Mouse (Mus musculus) heart, adult 2 months (tissue): Measurements from ENCODE around the gene Ccdc175.

ENCODE experiments used
- EP300 ChIP-seq: fragments of 200-500 bp; IDR thresholded peaks from 2 replicates; pipeline ENCODE4 v1.6.1; 2011; ENCODE audit warnings: low read depth, low read length, control low read depth; ENCODE audit not compliant: insufficient read depth
- POLR2A ChIP-seq: fragments of 200-500 bp; IDR thresholded peaks from 2 replicates; pipeline ENCODE4 v1.6.1; 2011; ENCODE audit warnings: mild to moderate bottlenecking, low read depth, low read length, control low read depth; ENCODE audit not compliant: insufficient read depth

GRCm38 (mm10) chr12:72200828-72201227 lies 16.0 kb upstream of the Ccdc175 start:
- TF ChIP-seq EP300 (no peak), POLR2A (no peak)
